Mouse (Mus musculus) limb, embryonic 14.5 days (tissue): ENCODE data around the gene Psmg4. TPM values are rescaled to one million over a fixed set of nuclear protein-coding genes. Genes with fewer than 3 reads are reported as not detected.
A peak's percentile ranks its signal among the peaks of the same experiment; 100 is the strongest.

Experiments used
- ATAC-seq: fragments of 200-750 bp; cut with Nextera tagmentation; 2 replicates; pipeline ENCODE4 v1.8.0; 2017; ENCODE audit warnings: low read depth, moderate number of reproducible peaks, moderate TSS enrichment; ENCODE audit not compliant: low FRiP score
- DNase-seq: peaks from one replicate; pipeline ENCODE4 v3.0.0-alpha.2; 2015; ENCODE audit warnings: low spot score
- H3K27ac ChIP-seq: fragments of 300-500 bp; sonication (generic); replicated peaks from 2 replicates; pipeline ENCODE4 v1.5.1; 2014; ENCODE audit warnings: low read depth, mild to moderate bottlenecking, low read length, moderate library complexity, mixed read lengths
- H3K27me3 ChIP-seq: fragments of 300-500 bp; sonication (generic); 2 replicates; pipeline ENCODE4 v1.6.1; 2014; ENCODE audit warnings: low read length, mixed read lengths; ENCODE audit not compliant: control insufficient read depth, insufficient read depth
- H3K36me3 ChIP-seq: fragments of 300-500 bp; sonication (generic); 2 replicates; pipeline ENCODE4 v1.6.1; 2014; ENCODE audit warnings: mild to moderate bottlenecking, low read length, moderate library complexity, mixed read lengths; ENCODE audit not compliant: control insufficient read depth, insufficient read depth
- H3K4me1 ChIP-seq: fragments of 300-500 bp; sonication (generic); 2 replicates; pipeline ENCODE4 v1.6.1; 2014; ENCODE audit warnings: antibody characterized with exemption, low read length, mixed read lengths; ENCODE audit not compliant: control insufficient read depth, insufficient read depth
- H3K4me2 ChIP-seq: fragments of 300-500 bp; sonication (generic); replicated peaks from 2 replicates; pipeline ENCODE4 v1.6.1; 2014; ENCODE audit warnings: low read depth, mild to moderate bottlenecking, low read length, moderate library complexity; ENCODE audit not compliant: severe bottlenecking
- H3K4me3 ChIP-seq: fragments of 300-500 bp; sonication (generic); replicated peaks from 2 replicates; pipeline ENCODE4 v1.5.1; 2014; ENCODE audit warnings: low read length
- H3K9ac ChIP-seq: fragments of 300-500 bp; sonication (generic); 2 replicates; pipeline ENCODE4 v1.6.1; 2014; ENCODE audit warnings: mild to moderate bottlenecking, low read depth, low read length, moderate library complexity; ENCODE audit not compliant: severe bottlenecking
- H3K9me3 ChIP-seq: fragments of 300-500 bp; sonication (generic); 2 replicates; pipeline ENCODE4 v1.6.1; 2016; ENCODE audit warnings: low read length; ENCODE audit not compliant: control insufficient read depth
- POLR2A ChIP-seq: fragments of 200-500 bp; IDR thresholded peaks from 2 replicates; pipeline ENCODE4 v1.8.0; 2012; ENCODE audit warnings: inconsistent platforms, mild to moderate bottlenecking, moderate library complexity, borderline replicate concordance; ENCODE audit not compliant: insufficient read depth, insufficient read length; ENCODE audit errors: extremely low read depth
- WGBS: fragments of 180-500 bp; shearing (Covaris S2); extraction: QIAGEN DNeasy Blood & Tissue Kit; methylation state at CpG from one replicate; pipeline ENCODE4 v1.1.7; 2014; 5-methylcytosine and 5-hydroxymethylcytosine counted together
- polyA plus RNA-seq, 2 experiments: library from polyadenylated mRNA; depleted of rRNA in 1 of 2; stranded (reverse) in 1 of 2; unstranded in 1 of 2; fragments of >200 nt; fragmentation: Nextera tagmentation in 1 of 2; extraction: Ambion mirVana in 1 of 2; gene quantifications; 2 replicates each; pipeline versions ENCODE4 v1.2.1 to v1.2.3; 2012 to 2014

Gene Psmg4
- polyA plus RNA-seq, 2 experiments: 83.8 to 133 TPM

DNA sequence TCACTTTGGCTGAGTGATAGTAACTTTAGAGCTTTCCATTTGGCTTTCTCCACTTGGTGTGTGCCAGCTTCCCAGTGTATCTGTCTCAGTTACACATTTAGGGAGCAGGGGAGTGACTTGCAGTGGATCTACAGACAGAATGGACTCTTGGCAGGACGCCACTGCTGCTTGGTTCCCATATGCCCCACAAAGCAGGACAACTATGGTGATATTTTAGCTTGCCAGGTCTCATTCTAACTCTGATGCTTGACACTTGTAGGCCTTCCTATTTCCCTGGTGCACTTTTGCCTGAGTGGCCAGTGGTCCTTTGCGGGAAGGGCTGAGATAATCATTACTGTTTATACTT is 6.0 kb upstream of the Psmg4 start:
- ATAC-seq (peak; percentile 22; the same call in 1 of the 2 replicates), DNase-seq (no peak)
- Histone ChIP-seq H3K4me2 (no peak overlapping the region), H3K9me3 (no peaks in the 10 kb centered on the region), H3K27ac (peak overlapping the region; percentile 33; the same call in 1 of the 2 replicates), H3K9ac (no peak overlapping the region), H3K4me3 (no peak overlapping the region), H3K36me3 (no peaks in the 10 kb centered on the region), H3K27me3 (no peaks in the 10 kb centered on the region), H3K4me1 (peaks cover 14% of the 10 kb centered on the region)
- 65% methylated on average over 2 of the region's 2 CpGs for WGBS
- no peak for TF ChIP-seq POLR2A

DNA sequence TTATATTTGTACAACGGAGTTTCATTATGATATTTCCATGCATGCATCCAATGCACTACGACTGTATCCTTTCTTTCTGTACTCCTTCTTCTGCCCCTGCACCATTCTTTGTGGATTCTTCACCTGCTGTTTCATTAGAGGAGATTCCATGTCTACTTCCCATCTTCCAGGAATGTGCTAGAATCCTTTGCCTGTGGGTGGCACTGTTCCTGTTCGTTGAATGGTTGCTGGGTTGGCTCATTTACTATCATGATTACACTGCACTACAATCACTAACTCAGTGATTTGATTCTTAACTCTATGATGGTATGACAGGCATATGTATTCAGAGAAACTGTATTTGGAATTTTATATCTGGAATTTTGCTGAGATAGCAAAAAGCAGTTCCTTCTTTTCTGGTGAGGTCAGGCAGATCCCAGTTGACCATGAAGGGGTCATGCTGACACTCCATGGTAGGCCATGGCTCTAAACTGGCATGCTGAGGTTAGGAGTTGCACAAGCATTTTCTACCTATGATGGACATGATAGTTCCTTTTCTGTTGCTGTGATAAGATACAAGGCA is 5.1 kb upstream of the Psmg4 start:
- Histone ChIP-seq H3K9ac (no peak overlapping the region), H3K27me3 (no peaks in the 10 kb centered on the region), H3K4me2 (no peak overlapping the region), H3K4me3 (no peak overlapping the region), H3K9me3 (no peaks in the 10 kb centered on the region), H3K36me3 (no peaks in the 10 kb centered on the region), H3K27ac (no peak overlapping the region), H3K4me1 (peaks cover 22% of the 10 kb centered on the region)
- no peak for ATAC-seq
- no peak for TF ChIP-seq POLR2A
- WGBS: 83% methylated on average over 3 of the region's 3 CpGs
- DNase-seq: no peak

DNA sequence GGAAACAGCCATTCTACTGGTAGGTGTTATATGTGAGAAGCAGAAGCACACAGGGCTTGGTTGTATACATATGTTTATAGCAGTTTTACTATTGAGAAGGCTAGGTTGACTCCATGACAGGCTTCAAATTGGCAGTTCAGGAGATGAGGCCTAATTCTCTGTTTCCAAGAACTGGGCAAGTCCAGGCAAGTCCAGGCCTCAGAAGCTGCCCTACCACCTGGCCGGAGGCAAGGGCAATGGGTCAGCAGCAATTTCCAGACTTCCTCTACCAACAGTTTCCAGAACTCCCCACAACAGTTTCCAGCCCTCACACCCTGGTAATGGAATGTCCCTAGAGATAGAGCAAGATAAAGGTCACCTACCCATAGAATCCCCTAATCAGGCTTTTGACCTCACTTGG is 2.8 kb upstream of the Psmg4 start:
- Histone ChIP-seq H3K9me3 (no peaks in the 10 kb centered on the region), H3K4me2 (no peak overlapping the region), H3K4me3 (no peak overlapping the region), H3K27me3 (no peaks in the 10 kb centered on the region), H3K36me3 (no peaks in the 10 kb centered on the region), H3K27ac (no peak overlapping the region), H3K9ac (no peak overlapping the region), H3K4me1 (peaks cover 24% of the 10 kb centered on the region)
- 83% methylated on average over 1 of the region's 1 CpGs for WGBS
- TF ChIP-seq POLR2A: no peak
- no peak for ATAC-seq
- no peak for DNase-seq

DNA sequence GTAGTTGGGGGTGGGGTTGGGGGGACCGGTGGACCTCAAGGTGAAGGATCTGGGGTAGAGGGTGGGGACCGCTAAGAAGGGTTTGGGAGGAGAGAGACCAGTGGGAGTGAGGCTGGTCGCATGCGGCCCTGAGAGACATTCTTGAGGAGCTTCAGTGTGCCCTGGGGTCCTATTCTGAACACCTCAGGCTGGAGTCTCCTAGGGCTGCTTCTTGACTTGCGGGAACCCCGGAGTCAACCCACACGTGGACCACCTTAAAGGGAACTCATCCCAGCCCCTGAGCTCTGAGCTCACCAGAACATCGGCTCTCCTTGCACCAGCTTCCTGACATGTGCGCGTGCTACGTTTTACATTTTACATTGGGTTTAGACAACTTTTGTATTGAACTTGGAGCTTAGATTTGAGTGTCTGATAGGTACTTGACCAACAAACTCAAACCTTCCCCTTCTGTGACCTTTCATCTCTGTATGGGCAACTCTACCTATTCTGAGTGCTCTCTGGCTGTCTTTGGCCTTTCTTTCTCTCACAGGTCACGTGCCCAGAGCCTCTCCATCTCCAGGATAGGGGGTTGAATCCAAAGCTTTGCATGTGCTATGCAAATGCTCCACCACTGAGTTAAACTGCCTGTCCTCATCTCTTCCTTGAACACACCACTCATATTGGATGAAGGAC is 676 bp downstream of the Psmg4 start:
- Histone ChIP-seq H3K9me3 (no peaks in the 10 kb centered on the region), H3K27ac (peak overlapping the region; percentile 89), H3K4me3 (peak overlapping the region; percentile 71), H3K4me2 (peak overlapping the region; percentile 71), H3K4me1 (peaks cover 15% of the 10 kb centered on the region), H3K36me3 (peaks cover 9% of the 10 kb centered on the region; the same call in 1 of the 2 replicates), H3K27me3 (no peaks in the 10 kb centered on the region), H3K9ac (peak overlapping the region; percentile 70)
- TF ChIP-seq POLR2A: no peak
- 35% methylated on average over 11 of the region's 12 CpGs for WGBS
- DNase-seq (no peak), ATAC-seq (peak; percentile 38; the same call in 1 of the 2 replicates)

DNA sequence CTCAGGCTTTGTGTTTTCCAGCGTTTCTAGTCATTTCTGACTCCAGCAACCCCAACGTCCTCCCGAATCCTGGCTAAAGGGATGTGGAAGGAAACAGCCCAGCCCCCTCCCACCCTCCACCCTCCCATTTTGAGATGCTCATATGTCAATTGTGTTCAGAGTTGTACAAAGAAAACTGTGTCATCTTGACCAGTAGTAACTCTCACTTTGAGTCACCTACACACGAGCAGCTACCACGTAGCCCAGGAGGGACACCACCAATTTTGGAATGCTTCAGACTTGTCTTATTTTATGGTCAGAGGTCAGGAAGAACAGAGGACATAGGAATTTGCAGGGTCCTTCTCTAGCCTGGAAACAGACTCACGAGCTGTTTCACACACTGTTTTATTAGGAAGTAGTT is 11.3 kb downstream of the Psmg4 start:
- Histone ChIP-seq H3K4me1 (no peaks in the 10 kb centered on the region), H3K27ac (no peak overlapping the region), H3K27me3 (no peaks in the 10 kb centered on the region), H3K4me2 (no peak overlapping the region), H3K36me3 (0 out of 2 replicates have a peak, but pooled peaks cover 4% of the 10 kb centered on the region), H3K9ac (no peak overlapping the region), H3K4me3 (no peak overlapping the region), H3K9me3 (no peaks in the 10 kb centered on the region)
- 90% methylated on average over 6 of the region's 6 CpGs for WGBS
- TF ChIP-seq POLR2A: no peak
- ATAC-seq (no peak), DNase-seq (no peak)
